Mouse (Mus musculus) MEL-GATA-1-ER (cell line): ENCODE measurements around the gene Dmkn.
A peak's percentile ranks its signal among the peaks of the same experiment; 100 is the strongest.

Source experiments
- DNase-seq: peaks from one replicate; pipeline ENCODE4 v3.0.0-alpha.2; 2012; ENCODE audit warnings: low read depth; ENCODE audit errors: extremely low read depth

The Dmkn gene

DNA sequence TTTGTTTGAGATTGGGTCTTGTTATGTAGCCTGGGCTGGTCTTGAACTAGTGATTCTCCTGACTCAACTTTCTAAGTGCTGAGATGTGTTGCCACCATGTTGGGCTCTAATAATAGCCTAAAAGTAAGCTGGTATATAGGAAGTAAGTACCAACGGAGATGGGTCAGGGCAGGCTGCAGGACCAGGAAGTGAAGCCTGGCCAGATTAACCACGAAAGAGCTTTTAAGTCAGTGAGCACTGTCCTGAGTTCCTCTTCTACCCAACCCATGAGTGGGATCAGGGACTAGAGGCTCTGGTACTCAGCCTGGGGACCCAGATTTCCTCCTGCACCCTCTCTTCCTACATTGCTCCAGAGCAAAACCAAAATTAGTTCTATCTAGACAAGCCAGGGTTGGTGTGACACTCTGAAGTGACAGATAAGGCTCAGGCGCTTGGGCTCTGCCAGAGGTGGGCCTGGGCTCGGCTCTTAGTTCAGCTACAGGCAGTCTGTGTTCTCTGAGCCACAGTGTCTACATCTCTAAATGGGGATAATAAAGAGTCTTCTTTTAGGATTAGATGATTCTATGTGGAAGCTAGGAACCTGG lies 1.7 kb upstream of the Dmkn start:
- peak; percentile 77 for DNase-seq

DNA sequence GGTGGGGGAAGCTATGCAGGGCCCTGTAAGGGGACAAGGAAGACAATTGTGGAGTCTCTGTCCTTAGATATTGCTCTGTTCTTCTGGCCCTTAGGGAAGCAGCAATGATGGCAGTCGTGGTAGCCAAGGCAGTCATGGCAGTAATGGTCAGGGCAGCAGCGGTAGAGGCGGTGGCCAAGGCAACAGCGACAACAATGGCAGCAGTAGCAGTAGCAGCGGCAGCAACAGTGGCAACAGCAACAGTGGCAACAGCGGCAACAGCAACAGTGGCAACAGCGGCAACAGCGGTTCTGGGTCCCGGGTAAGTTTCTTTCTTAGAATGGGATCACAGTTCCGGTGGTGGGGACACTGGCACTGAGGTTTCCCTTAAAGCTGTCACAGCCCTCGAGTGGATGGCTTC lies 1.6 kb downstream of the Dmkn start:
- DNase-seq: no peak

DNA sequence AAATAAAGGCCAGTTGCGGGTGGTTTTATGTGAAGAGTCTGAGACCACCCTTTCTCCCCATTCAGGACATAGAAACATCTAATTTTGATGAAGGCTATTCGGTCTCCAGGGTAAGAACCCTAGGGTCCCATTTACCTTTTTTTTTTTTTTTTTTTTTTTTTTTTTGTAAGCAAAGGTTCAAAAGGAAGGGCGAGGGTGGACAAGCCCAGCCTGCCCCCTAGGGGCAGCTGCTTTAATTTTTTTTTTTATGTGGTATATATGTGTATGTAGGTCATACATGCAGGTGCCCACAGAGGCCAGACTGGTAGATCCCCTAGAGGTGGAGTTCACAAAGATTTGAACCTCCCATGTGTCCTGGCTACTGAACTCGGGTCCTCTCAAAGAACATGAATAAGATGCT lies 2.9 kb downstream of the Dmkn start:
- no peak for DNase-seq

- no peak for DNase-seq
Measured at GRCm38 (mm10) chr7:30769236-30769635, 5.7 kb downstream of the Dmkn start.

DNA sequence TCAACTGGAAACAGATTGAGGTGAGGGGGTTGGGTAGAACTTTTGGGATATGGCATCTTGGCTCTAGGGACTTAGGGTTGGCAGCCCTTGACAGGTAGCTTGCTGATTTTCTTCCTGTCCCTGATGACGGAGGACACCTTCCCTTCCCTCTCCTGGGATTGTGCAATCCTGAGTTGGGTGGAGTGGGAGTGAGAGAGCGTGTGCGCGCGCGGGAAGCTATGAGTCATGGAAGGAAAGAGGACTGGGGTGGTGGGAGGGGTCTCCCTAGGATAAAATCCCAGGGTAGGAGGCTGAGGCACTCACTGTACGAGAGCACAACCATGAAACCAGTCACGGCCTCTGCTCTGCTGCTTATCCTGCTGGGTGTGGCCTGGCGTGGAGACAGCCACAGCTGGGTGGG lies 12.5 kb downstream of the Dmkn start:
- no peak for DNase-seq

DNA sequence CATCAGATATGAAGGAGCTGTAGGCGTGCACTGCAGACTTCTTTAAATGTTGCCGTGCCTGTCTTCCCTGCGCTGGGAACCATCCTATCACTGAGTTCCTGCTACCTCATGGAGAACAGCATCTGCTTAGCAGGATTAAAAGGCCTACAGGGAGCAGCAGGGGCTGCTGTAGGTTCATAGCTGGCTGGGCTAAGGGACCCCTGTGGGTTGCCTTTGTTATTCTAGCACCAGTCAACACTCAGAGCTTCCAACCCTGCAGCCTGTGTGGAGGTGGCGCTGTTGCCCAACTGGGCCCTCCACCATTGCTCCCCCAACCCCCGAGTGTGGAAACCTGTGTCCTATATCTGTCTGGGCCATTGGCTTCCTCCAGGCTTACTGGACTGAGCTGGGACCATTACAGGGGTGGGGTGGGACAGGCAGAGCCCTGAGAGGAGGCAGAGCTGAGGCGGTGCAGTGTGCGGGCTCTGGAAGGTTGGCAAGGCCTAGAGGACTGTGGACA lies 13.6 kb downstream of the Dmkn start:
- DNase-seq: no peak

- no peak for DNase-seq
Measured at GRCm38 (mm10) chr7:30777911-30778310, 14.4 kb downstream of the Dmkn start.

DNA sequence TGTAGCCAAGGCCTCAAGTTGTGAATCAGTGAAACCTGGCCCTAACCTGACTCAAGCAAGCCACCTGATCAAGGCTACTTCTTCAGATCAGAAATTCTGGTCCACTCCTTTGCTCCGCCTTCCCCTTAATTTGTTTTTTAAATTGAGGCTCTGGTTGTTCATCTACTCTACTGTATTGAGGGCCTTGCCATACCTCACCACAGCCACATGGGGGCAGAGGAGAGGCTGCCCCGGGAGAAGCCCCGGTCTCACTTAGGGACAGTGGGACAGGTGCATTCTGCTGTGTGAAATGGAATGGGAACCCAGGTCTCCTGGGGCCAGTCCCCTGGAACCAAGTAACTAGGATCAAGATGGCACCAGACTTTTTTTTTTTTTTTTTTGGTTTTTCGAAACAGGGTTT lies 18.2 kb downstream of the Dmkn start:
- DNase-seq: peak; percentile 23

- DNase-seq: no peak
Measured at GRCm38 (mm10) chr7:30782658-30783057, 19.1 kb downstream of the Dmkn start.

- DNase-seq: no peak
Measured at GRCm38 (mm10) chr7:30785154-30785553, 21.6 kb downstream of the Dmkn start.

DNA sequence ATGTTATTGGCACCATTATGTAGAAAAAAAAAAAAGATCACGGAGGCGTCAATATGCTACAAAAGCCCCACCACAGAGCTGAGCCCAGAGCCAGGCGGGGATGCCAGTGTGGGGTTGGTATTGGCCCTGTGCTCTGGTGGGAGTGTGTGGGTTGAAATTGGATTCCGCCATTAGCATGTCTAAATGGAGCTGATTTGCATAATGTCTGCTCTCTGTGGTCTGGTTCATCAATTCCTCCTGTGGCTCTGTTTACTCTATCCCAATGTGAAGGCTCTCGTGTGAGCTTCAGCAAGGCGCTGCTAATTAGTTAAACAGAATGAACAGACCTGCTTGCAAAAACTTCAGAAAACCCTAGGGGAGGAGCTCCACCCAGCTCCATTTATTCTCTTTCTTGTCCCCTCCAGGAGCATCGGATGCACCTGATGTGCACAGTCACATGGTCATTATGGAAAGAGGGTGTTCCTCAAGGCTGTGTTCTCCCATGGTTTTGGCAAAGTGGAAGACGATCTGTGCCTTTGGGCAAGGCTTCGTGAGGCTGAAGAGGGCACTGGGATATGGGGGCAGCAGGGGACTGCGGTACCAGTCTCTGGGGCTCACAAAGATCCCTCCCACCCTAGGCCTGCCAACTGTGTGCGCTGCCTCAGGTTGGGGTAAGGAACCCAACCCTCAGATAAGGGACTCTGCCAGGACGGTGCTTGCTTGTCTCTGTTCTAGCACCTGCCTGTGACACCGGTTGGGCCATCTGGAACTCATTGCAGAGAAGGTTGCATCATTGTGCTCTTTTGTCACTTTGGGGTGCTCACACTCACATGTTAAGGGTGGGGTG lies 22.4 kb downstream of the Dmkn start:
- no peak for DNase-seq

DNA sequence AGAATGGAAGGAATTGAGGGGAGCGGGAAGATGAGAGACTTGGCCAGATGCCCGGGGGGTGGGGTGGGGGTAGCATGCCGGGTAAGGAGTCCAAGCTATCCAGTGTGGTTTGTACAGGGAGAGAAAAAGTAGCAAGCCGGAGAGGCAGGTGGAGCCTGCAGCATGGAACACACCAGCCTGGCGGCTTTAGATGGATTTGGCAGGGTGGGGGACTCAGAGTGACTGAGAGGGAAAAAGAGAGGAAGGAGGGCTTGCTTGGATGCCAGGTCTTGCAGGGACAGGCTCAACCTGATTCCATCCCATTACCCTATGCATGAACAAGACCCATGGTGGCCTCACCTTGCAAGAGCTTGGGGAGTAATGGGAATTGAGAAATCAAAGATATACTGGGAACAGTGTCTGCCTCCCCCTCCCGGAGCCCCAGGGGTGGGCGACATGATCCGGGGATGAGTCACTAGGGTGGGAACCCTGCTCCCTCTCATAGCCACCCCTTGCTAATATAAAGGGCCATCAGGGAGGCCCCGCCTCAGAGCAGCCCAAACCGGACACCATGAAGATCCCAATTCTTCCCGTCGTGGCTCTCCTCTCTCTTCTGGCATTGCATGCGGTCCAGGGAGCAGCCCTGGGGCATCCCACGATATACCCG lies 23.9 kb downstream of the Dmkn start, which contains the start of gene Krtdap:
Gene Krtdap, plus strand, starts transcription at position 520 of the 646 bp plus-strand sequence.
- no peak for DNase-seq

DNA sequence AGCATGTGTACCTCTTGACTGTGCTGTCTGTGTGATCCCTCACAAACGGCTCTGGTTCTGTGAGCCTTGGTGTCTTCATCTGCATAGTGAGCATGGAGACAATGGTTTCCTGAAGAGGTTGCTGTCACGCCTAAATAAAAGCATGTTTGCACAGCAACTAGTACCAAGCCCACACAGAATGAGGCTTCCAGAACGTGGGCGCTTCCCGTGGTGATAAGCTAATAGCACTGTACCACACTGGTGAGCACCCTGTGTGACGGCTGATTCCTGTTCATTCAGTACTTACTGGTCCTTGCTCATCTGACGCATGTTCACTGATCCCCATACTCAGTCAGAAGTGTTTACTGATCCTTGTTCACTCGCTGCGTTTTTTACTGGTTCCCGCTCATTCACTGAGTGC lies 26.6 kb downstream of the Dmkn start:
- no peak for DNase-seq

DNA sequence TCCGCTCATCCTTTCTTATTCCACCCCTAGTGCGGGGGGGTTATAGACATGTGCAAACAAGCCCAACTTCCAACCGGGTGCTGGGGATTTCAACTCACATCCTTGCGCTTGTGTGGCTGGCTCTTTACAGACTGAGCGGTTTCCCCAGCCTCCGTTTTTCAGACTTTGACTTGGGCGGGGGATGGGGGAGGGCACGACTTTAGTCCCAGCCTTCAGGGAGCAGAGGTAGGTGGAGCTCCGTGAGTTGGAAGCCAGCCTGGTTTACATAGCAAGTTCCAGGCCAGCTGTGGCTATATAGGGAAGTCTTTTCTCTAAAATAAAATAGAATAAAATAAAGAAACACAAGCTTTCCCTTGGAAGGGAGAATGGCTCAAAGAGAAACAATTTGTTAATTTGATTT lies 28.4 kb downstream of the Dmkn start:
- no peak for DNase-seq

- DNase-seq: no peak
Measured at GRCm38 (mm10) chr7:30794921-30795320, 31.4 kb downstream of the Dmkn start.

DNA sequence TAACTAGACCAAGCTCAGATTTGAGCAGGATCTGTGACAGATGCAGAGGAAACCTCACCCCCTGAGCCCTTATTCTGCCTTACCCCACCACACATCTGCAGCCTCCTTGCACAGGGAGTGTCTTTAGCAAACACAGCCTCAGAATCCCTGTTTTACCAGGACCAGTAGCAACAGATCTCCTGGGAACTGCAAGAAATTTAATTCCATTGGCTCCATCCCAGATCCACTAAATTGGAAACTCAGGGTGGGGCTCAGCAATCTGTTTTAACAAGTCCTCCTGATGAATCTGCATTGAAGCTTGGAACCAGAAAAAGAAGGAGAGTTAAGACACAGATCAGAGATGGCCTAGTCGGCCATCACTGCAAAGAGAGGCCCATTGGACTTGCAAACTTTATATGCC lies 33.2 kb downstream of the Dmkn start:
- DNase-seq: no peak

- no peak for DNase-seq
Measured at GRCm38 (mm10) chr7:30800653-30801052, 37.1 kb downstream of the Dmkn start.

DNA sequence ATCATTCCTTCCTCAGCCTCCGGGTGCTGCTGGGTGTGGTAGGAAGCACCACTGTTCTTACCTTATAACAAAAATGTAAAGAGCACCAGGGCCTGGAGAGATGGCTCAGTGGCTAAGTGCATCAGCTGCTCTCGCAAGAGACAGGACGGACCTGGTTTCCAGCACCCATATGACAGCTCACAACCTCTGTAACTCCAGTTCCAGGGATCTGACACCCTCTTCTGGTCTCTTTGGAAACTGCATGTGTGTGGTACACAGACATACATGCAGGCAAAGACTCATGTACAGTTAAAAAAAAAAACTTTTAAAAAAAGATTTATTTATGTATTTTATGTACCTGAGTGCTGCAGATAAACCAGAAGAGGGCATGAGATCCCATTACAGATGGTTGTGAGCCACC lies 39.7 kb downstream of the Dmkn start:
- DNase-seq: no peak

GRCm38 (mm10) chr7:30804026-30804715 lies 40.6 kb downstream of the Dmkn start:
- no peak for DNase-seq

GRCm38 (mm10) chr7:30805924-30806323 lies 42.4 kb downstream of the Dmkn start:
- DNase-seq: no peak

GRCm38 (mm10) chr7:30810319-30810718 lies 46.8 kb downstream of the Dmkn start:
- no peak for DNase-seq
